Mouse (Mus musculus): Measurements from ENCODE around the gene Gm16867.
"Not testable (repeated sequence)": the region's sequence is repeated elsewhere in the genome, so short reads cannot be mapped to it uniquely, and the experiment has no call there.

DNA sequence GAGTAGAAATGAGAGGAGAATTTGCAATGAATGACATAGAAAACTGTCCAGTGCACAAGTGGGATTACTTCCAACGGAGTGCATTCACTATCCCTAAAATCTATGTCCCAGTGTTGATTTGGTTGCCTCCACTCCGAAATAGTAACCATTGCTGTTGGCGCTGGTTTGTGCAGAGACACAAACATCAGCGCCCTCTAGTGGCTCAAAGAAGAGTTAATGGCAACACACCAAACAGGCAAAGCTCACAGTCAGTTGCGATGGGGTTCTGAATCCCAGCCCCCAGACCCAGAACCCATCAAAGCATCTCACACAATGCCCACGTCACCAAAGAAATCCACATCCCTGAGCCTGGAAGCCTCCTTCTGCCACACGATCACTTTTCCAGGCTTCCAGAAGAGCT, 40.9 kb upstream of the Gm16867 start:
- not testable (repeated sequence) for TF ChIP-seq POLR2AphosphoS2 (IDR thresholded peaks at IDR 0.05; ENCODE audit: insufficient read length, low read depth); POLR2A (IDR thresholded peaks at IDR 0.05; ENCODE audit: insufficient read length, low read depth); MAX (IDR thresholded peaks at IDR 0.05; ENCODE audit: low read depth); E2F4 (IDR thresholded peaks at IDR 0.05; ENCODE audit: insufficient read depth); USF1 (IDR thresholded peaks at IDR 0.05; ENCODE audit: low read depth); TCF12 (IDR thresholded peaks at IDR 0.05; ENCODE audit: insufficient read depth, poor library complexity, severe bottlenecking); REST (IDR thresholded peaks at IDR 0.05; ENCODE audit: insufficient read depth, insufficient read length); MYOD1 (IDR thresholded peaks at IDR 0.05; ENCODE audit: control insufficient read depth in 1 of 3, insufficient read length in 2 of 3, low read depth in 2 of 3); MYOG (IDR thresholded peaks at IDR 0.05; ENCODE audit: control insufficient read depth in 1 of 3, insufficient read depth in 1 of 3, insufficient read length in 2 of 3, low read depth in 2 of 3)
